Mouse (Mus musculus) lung, adult 2 months (tissue): ENCODE measurements around the gene Tor1b.

ENCODE experiments used
- CTCF ChIP-seq: fragments of 200-500 bp; IDR thresholded peaks from 2 replicates; pipeline ENCODE4 v1.5.1; 2011; ENCODE audit warnings: mild to moderate bottlenecking, low read length, control low read depth; ENCODE audit not compliant: insufficient read depth
- POLR2A ChIP-seq: fragments of 200-500 bp; IDR thresholded peaks from 2 replicates; pipeline ENCODE4 v1.6.1; 2011; ENCODE audit warnings: low read depth, mild to moderate bottlenecking, control low read depth, low read length, borderline replicate concordance; ENCODE audit errors: extremely low read depth

DNA sequence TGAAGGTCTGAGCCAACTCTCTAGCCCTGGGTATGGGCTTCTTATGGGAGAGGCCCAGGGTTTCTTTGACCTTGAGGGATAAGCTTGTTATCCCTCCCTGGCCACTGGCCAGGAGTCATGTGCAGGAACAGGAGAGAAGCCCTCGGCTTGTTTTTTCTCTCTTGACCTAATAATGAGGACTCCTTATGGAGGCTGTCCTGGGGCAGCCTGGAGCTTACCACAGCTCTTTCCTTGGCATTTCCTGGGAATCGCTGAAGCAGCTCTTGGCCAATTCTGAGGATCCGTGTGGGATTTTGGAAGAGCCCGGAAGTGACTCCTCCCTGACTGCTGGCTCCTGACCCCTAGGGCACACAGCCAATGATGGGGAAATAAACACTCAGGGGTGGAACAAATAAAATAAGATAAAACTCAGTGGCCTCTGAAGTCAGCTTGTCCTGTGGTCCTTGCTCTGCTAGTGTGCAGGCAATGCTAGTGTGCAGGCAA, 40.4 kb upstream of the Tor1b start:
- TF ChIP-seq POLR2A (no peak), CTCF (no peak)
